Mouse (Mus musculus): ENCODE data around the gene Unc13d. TPM values are rescaled to one million over a fixed set of nuclear protein-coding genes. Genes with fewer than 3 reads are reported as not detected.

The Unc13d gene
- polyA plus RNA-seq, 1 experiment from 2014 or later, result 7.2 TPM

GRCm38 (mm10) chr11:116102472-116102871 lies 24.7 kb upstream of the Unc13d start:
- Histone ChIP-seq H3K4me2 (ENCODE audit: low read depth, low read length) (peak overlapping the region; percentile 7; the same call in 1 of the 2 replicates), H3K9me3 (ENCODE audit: control insufficient read depth, low read length) (no peaks in the 10 kb centered on the region), H3K4me1 (replicated peaks; ENCODE audit: control insufficient read depth, insufficient read depth, low read length) (peaks cover 63% of the 10 kb centered on the region), H3K4me3 (ENCODE audit: low read length) (no peak overlapping the region), H3K27me3 (ENCODE audit: control insufficient read depth, insufficient read depth, low read depth, low read length) (peaks cover 6% of the 10 kb centered on the region), H3K27ac (ENCODE audit: low read length) (peak overlapping the region; percentile 92), H3K36me3 (ENCODE audit: control insufficient read depth, insufficient read depth, low read length) (no peaks in the 10 kb centered on the region), H3K9ac (ENCODE audit: low read length) (peak overlapping the region; percentile 50)
- ATAC-seq (ENCODE audit: low read depth), result no peak
- 47% methylated on average over 3 of the region's 4 CpGs for WGBS

- Histone ChIP-seq H3K27ac (ENCODE audit: low read length) (peak overlapping the region; percentile 92), H3K27me3 (ENCODE audit: control insufficient read depth, insufficient read depth, low read depth, low read length) (peaks cover under 1% of the 10 kb centered on the region; the same call in 1 of the 2 replicates), H3K4me1 (replicated peaks; ENCODE audit: control insufficient read depth, insufficient read depth, low read length) (peaks cover 58% of the 10 kb centered on the region), H3K4me3 (ENCODE audit: low read length) (no peak overlapping the region), H3K9me3 (ENCODE audit: control insufficient read depth, low read length) (no peaks in the 10 kb centered on the region), H3K4me2 (ENCODE audit: low read depth, low read length) (peak overlapping the region; percentile 7; the same call in 1 of the 2 replicates), H3K9ac (ENCODE audit: low read length) (peak overlapping the region; percentile 50), H3K36me3 (ENCODE audit: control insufficient read depth, insufficient read depth, low read length) (no peaks in the 10 kb centered on the region)
- WGBS, result 10% methylated on average over 11 of the region's 11 CpGs
- ATAC-seq (ENCODE audit: low read depth), result peak; percentile 69
Measured at GRCm38 (mm10) chr11:116101931-116102381, 24.2 kb upstream of the Unc13d start.

GRCm38 (mm10) chr11:116100839-116101238 lies 23.1 kb upstream of the Unc13d start:
- H3K4me3 ChIP-seq (ENCODE audit: low read length), result no peak overlapping the region
- H3K9ac ChIP-seq (ENCODE audit: low read length), result no peak overlapping the region
- 85% methylated on average over 7 of the region's 7 CpGs for WGBS
- no peak overlapping the region for H3K4me2 ChIP-seq (ENCODE audit: low read depth, low read length)
- H3K36me3 ChIP-seq (ENCODE audit: control insufficient read depth, insufficient read depth, low read length), result no peaks in the 10 kb centered on the region
- peaks cover 47% of the 10 kb centered on the region for H3K4me1 ChIP-seq (replicated peaks; ENCODE audit: control insufficient read depth, insufficient read depth, low read length)
- peaks cover 4% of the 10 kb centered on the region for H3K9me3 ChIP-seq (ENCODE audit: control insufficient read depth, low read length)
- no peaks in the 10 kb centered on the region for H3K27me3 ChIP-seq (ENCODE audit: control insufficient read depth, insufficient read depth, low read depth, low read length)
- peak overlapping the region; percentile 28; the same call in 1 of the 2 replicates for H3K27ac ChIP-seq (ENCODE audit: low read length)
- no peak for ATAC-seq (ENCODE audit: low read depth)

GRCm38 (mm10) chr11:116100385-116100784 lies 22.6 kb upstream of the Unc13d start:
- peaks cover 47% of the 10 kb centered on the region for H3K4me1 ChIP-seq (replicated peaks; ENCODE audit: control insufficient read depth, insufficient read depth, low read length)
- H3K27ac ChIP-seq (ENCODE audit: low read length), result no peak overlapping the region
- no peak overlapping the region for H3K4me3 ChIP-seq (ENCODE audit: low read length)
- H3K36me3 ChIP-seq (ENCODE audit: control insufficient read depth, insufficient read depth, low read length), result no peaks in the 10 kb centered on the region
- H3K4me2 ChIP-seq (ENCODE audit: low read depth, low read length), result no peak overlapping the region
- H3K9ac ChIP-seq (ENCODE audit: low read length), result no peak overlapping the region; the same call in 1 of the 2 replicates
- peaks cover 4% of the 10 kb centered on the region for H3K9me3 ChIP-seq (ENCODE audit: control insufficient read depth, low read length)
- no peaks in the 10 kb centered on the region for H3K27me3 ChIP-seq (ENCODE audit: control insufficient read depth, insufficient read depth, low read depth, low read length)
- 63% methylated on average over 6 of the region's 6 CpGs for WGBS
- peak; percentile 24; the same call in 1 of the 2 replicates for ATAC-seq (ENCODE audit: low read depth)

GRCm38 (mm10) chr11:116099462-116099861 lies 21.7 kb upstream of the Unc13d start:
- ATAC-seq (ENCODE audit: low read depth), result no peak
- Histone ChIP-seq H3K27ac (ENCODE audit: low read length) (peak overlapping the region; percentile 36; the same call in 1 of the 2 replicates), H3K4me2 (ENCODE audit: low read depth, low read length) (no peak overlapping the region), H3K9me3 (ENCODE audit: control insufficient read depth, low read length) (peaks cover 4% of the 10 kb centered on the region), H3K36me3 (ENCODE audit: control insufficient read depth, insufficient read depth, low read length) (no peaks in the 10 kb centered on the region), H3K4me3 (ENCODE audit: low read length) (no peak overlapping the region), H3K4me1 (replicated peaks; ENCODE audit: control insufficient read depth, insufficient read depth, low read length) (peaks cover 44% of the 10 kb centered on the region), H3K27me3 (ENCODE audit: control insufficient read depth, insufficient read depth, low read depth, low read length) (no peaks in the 10 kb centered on the region), H3K9ac (ENCODE audit: low read length) (no peak overlapping the region)
- 73% methylated on average over 6 of the region's 6 CpGs for WGBS

GRCm38 (mm10) chr11:116098711-116099460 lies 21.1 kb upstream of the Unc13d start:
- Histone ChIP-seq H3K27me3 (ENCODE audit: control insufficient read depth, insufficient read depth, low read depth, low read length) (no peaks in the 10 kb centered on the region), H3K9ac (ENCODE audit: low read length) (peak overlapping the region; percentile 35), H3K36me3 (ENCODE audit: control insufficient read depth, insufficient read depth, low read length) (no peaks in the 10 kb centered on the region), H3K27ac (ENCODE audit: low read length) (peak overlapping the region; percentile 36; the same call in 1 of the 2 replicates), H3K4me3 (ENCODE audit: low read length) (no peak overlapping the region), H3K4me2 (ENCODE audit: low read depth, low read length) (no peak overlapping the region), H3K9me3 (ENCODE audit: control insufficient read depth, low read length) (peaks cover 4% of the 10 kb centered on the region), H3K4me1 (replicated peaks; ENCODE audit: control insufficient read depth, insufficient read depth, low read length) (peaks cover 41% of the 10 kb centered on the region)
- ATAC-seq (ENCODE audit: low read depth), result no peak
- WGBS, result 56% methylated on average over 14 of the region's 14 CpGs

GRCm38 (mm10) chr11:116096213-116097108 lies 18.7 kb upstream of the Unc13d start:
- 78% methylated on average over 5 of the region's 5 CpGs for WGBS
- Histone ChIP-seq H3K27me3 (ENCODE audit: control insufficient read depth, insufficient read depth, low read depth, low read length) (no peaks in the 10 kb centered on the region), H3K36me3 (ENCODE audit: control insufficient read depth, insufficient read depth, low read length) (no peaks in the 10 kb centered on the region), H3K27ac (ENCODE audit: low read length) (no peak overlapping the region), H3K9me3 (ENCODE audit: control insufficient read depth, low read length) (peaks cover 4% of the 10 kb centered on the region), H3K4me3 (ENCODE audit: low read length) (no peak overlapping the region), H3K4me1 (replicated peaks; ENCODE audit: control insufficient read depth, insufficient read depth, low read length) (peaks cover 23% of the 10 kb centered on the region), H3K9ac (ENCODE audit: low read length) (no peak overlapping the region), H3K4me2 (ENCODE audit: low read depth, low read length) (no peak overlapping the region)
- ATAC-seq (ENCODE audit: low read depth), result no peak

- H3K9ac ChIP-seq (ENCODE audit: low read length), result no peak overlapping the region
- H3K4me3 ChIP-seq (ENCODE audit: low read length), result no peak overlapping the region
- peaks cover 4% of the 10 kb centered on the region for H3K9me3 ChIP-seq (ENCODE audit: control insufficient read depth, low read length)
- WGBS, result 52% methylated on average over 3 of the region's 3 CpGs
- peaks cover 15% of the 10 kb centered on the region for H3K4me1 ChIP-seq (replicated peaks; ENCODE audit: control insufficient read depth, insufficient read depth, low read length)
- peak; percentile 51 for ATAC-seq (ENCODE audit: low read depth)
- no peak overlapping the region for H3K4me2 ChIP-seq (ENCODE audit: low read depth, low read length)
- H3K27me3 ChIP-seq (ENCODE audit: control insufficient read depth, insufficient read depth, low read depth, low read length), result no peaks in the 10 kb centered on the region
- H3K36me3 ChIP-seq (ENCODE audit: control insufficient read depth, insufficient read depth, low read length), result no peaks in the 10 kb centered on the region
- peak overlapping the region; percentile 54 for H3K27ac ChIP-seq (ENCODE audit: low read length)
Measured at GRCm38 (mm10) chr11:116095573-116095972, 17.8 kb upstream of the Unc13d start.

Measured in lung, embryonic 16.5 days (tissue).